Mouse (Mus musculus) stomach, postnatal 0 days (tissue): ENCODE results near the gene Tunar.

Source experiments
- CTCF ChIP-seq: IDR thresholded peaks from 2 replicates; pipeline ENCODE4 v1.5.1; 2016; ENCODE audit warnings: antibody characterized with exemption, low read depth, mild to moderate bottlenecking, moderate library complexity
- EP300 ChIP-seq: optimal IDR thresholded peaks from 2 replicates; pipeline ENCODE3; 2016; ENCODE audit warnings: antibody characterized with exemption

DNA sequence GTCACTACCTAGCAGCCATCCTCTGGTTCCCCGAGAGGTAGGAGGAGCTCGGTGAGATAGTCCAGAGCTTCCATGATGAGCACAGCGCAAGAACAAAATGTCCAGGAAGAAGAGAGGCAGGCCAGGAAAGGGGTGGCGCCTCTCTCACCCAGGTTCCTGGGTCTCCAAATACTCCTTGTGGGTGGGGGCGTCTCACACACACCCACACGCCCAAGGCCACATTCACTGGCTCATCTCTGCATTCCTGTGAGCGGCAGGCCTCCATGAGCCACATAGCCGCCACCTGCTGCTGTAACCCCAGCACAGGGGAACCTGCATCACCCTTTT, 2.4 kb downstream of the Tunar start:
- TF ChIP-seq CTCF (no peak), EP300 (no peak)
